Mouse (Mus musculus) liver, postnatal 0 days (tissue): ENCODE data around the gene D5Ertd579e. TPM values are rescaled to one million over a fixed set of nuclear protein-coding genes. Genes with fewer than 3 reads are reported as not detected.

ENCODE experiments used
- ATAC-seq: fragments of 200-750 bp; cut with Nextera tagmentation; 2 replicates; pipeline ENCODE4 v1.8.0; 2017; ENCODE audit warnings: mild to moderate bottlenecking, moderate library complexity
- DNase-seq: peaks from one replicate; pipeline ENCODE4 v3.0.0-alpha.2; 2016
- H3K27ac ChIP-seq: fragments of 300-500 bp; sonication (generic); 2 replicates; pipeline ENCODE4 v1.5.1; 2014; ENCODE audit warnings: antibody characterized with exemption, moderate library complexity, mild to moderate bottlenecking, low read depth
- H3K27me3 ChIP-seq: fragments of 300-500 bp; sonication (generic); 2 replicates; pipeline ENCODE4 v1.6.1; 2014; ENCODE audit warnings: low read length, control low read depth, mixed read lengths; ENCODE audit not compliant: insufficient read depth
- H3K36me3 ChIP-seq: fragments of 300-500 bp; sonication (generic); replicated peaks from 2 replicates; pipeline ENCODE4 v1.6.1; 2014; ENCODE audit warnings: mild to moderate bottlenecking, control low read depth, low read length, moderate library complexity, mixed read lengths; ENCODE audit not compliant: insufficient read depth
- H3K4me1 ChIP-seq: fragments of 300-500 bp; sonication (generic); 2 replicates; pipeline ENCODE4 v1.6.1; 2014; ENCODE audit warnings: antibody characterized with exemption, mild to moderate bottlenecking, control low read depth; ENCODE audit not compliant: insufficient read depth
- H3K4me2 ChIP-seq: fragments of 300-500 bp; sonication (generic); 2 replicates; pipeline ENCODE4 v1.6.1; 2014; ENCODE audit warnings: low read depth, mild to moderate bottlenecking, low read length, moderate library complexity, mixed read lengths
- H3K4me3 ChIP-seq: fragments of 300-500 bp; sonication (generic); 2 replicates; pipeline ENCODE4 v1.5.1; 2014; ENCODE audit warnings: low read depth, low read length
- H3K9ac ChIP-seq: fragments of 300-500 bp; sonication (generic); replicated peaks from 2 replicates; pipeline ENCODE4 v1.6.1; 2014; ENCODE audit warnings: mild to moderate bottlenecking, moderate library complexity
- H3K9me3 ChIP-seq: fragments of 300-500 bp; sonication (generic); 2 replicates; pipeline ENCODE4 v1.6.1; 2016; ENCODE audit warnings: mild to moderate bottlenecking, control low read depth, low read length, mixed read lengths
- CTCF ChIP-seq: sonication (generic); IDR thresholded peaks from 2 replicates; pipeline ENCODE4 v1.5.1; 2016; ENCODE audit warnings: antibody characterized with exemption, low read depth
- EP300 ChIP-seq: IDR thresholded peaks from 2 replicates; pipeline ENCODE4 v1.6.1; 2016; ENCODE audit warnings: antibody characterized with exemption, low read depth, mild to moderate bottlenecking
- WGBS: fragments of 180-500 bp; shearing (Covaris S2); extraction: QIAGEN DNeasy Blood & Tissue Kit; methylation state at CpG from one replicate; pipeline ENCODE4 v1.1.7; 2014; ENCODE audit not compliant: insufficient replicate concordance; 5-methylcytosine and 5-hydroxymethylcytosine counted together
- polyA plus RNA-seq: library from polyadenylated mRNA; unstranded; fragments of >200 nt; fragmentation: Nextera tagmentation; extraction: Ambion mirVana; gene quantifications from 2 replicates; pipeline ENCODE4 v1.2.1, GENCODE M21; 2015

D5Ertd579e gene
- polyA plus RNA-seq, 1 experiment from 2014 or later: 18.5 TPM

- no peaks in the 10 kb centered on the region for H3K27me3 ChIP-seq
- H3K4me2 ChIP-seq: no peak overlapping the region
- no peak overlapping the region for H3K4me3 ChIP-seq
- H3K27ac ChIP-seq: no peak overlapping the region
- no peak for ATAC-seq
- TF ChIP-seq EP300: no peak
- no peak for TF ChIP-seq CTCF
- 96% methylated on average over 4 of the region's 4 CpGs for WGBS
- H3K9ac ChIP-seq: no peak overlapping the region
- H3K9me3 ChIP-seq: no peaks in the 10 kb centered on the region
- DNase-seq: no peak
- H3K4me1 ChIP-seq: peaks cover 16% of the 10 kb centered on the region
- H3K36me3 ChIP-seq: no peaks in the 10 kb centered on the region
These were observed 143.4 kb downstream of the D5Ertd579e start for GRCm38 (mm10) chr5:36552391-36552790.

Other genes starting within 250 kb of the D5Ertd579e start
- 61.2 and 62.1 TPM in 2 replicates for gene Grpel1, start 231.0 kb downstream of the D5Ertd579e start, polyA plus RNA-seq
- gene Tada2b, start 211.7 kb downstream of the D5Ertd579e start, polyA plus RNA-seq: 1.2 and 1.4 TPM in 2 replicates
- gene Ccdc96, start 211.4 kb downstream of the D5Ertd579e start, polyA plus RNA-seq: 0.06 and 0.13 TPM in 2 replicates
- 5.7 and 6.5 TPM in 2 replicates for gene Tbc1d14, start 102.7 kb downstream of the D5Ertd579e start, polyA plus RNA-seq
- gene Bloc1s4, start 52.6 kb upstream of the D5Ertd579e start, polyA plus RNA-seq: 14.6 and 17.9 TPM in 2 replicates
- gene Mrfap1, start 100.7 kb upstream of the D5Ertd579e start, polyA plus RNA-seq: 153 and 164 TPM in 2 replicates
- 15.2 and 17.0 TPM in 2 replicates for gene Man2b2, start 134.6 kb upstream of the D5Ertd579e start, polyA plus RNA-seq
- gene Ppp2r2c, start 172.5 kb upstream of the D5Ertd579e start, polyA plus RNA-seq: not detected in 2 replicates